In the genomic region with DNA sequence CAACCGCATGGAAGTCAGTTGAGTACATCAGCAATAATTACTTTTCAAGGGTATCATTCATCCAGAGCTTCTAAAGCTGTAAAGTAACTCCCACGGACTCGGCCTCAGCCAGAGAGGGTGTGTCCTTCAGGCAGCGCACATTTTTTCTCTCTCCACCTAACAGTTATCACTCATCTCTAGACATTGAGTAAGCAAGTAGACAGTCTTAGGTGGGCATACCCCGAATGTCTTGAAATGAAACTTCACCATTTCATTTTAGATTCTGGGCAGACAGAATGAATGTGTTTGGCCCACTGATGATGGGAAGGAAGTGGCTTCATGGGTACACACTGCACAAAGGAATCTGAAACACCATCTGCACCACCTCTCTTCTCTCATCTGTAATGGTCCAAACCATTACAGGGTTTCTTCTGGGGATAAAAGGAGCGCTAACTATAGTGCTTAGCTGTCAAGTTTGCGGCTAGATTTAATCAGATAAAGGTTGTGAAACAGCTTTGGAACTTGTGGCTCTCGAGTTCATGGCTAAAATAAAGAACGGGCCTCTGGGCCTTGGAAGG, we compare ENCODE assay signal across 9 mouse cellular contexts. TPM values are rescaled to one million over a fixed set of nuclear protein-coding genes. Genes with fewer than 3 reads are reported as not detected.
DNase-seq lines count a peak whose midpoint lies in the region; ATAC-seq and TF ChIP-seq lines count a peak whose summit lies in the region.
"Had no signal": no experiment of that assay in that cellular context is flagged by ENCODE, and none has a peak within 500 bp of the region (broad histone marks: within the 10 kb centered on the region; RNA-seq: fewer than 3 reads in every experiment).

No protein-coding gene starts in this region.

- H3K4me3 ChIP-seq in lung, embryonic 16.5 days (ENCODE audit: low read length) = peak overlapping the region; percentile 84
- peak overlapping the region; percentile 70 for H3K4me3 ChIP-seq in heart, embryonic 15.5 days
- peak overlapping the region; percentile 68 for H3K4me3 ChIP-seq in liver, embryonic 16.5 days (ENCODE audit: low read depth, low read length)

- ATAC-seq in lung, embryonic 16.5 days (ENCODE audit: low read depth) = peak; percentile 49
- no peak for ATAC-seq in heart, embryonic 15.5 days (replicated peaks; ENCODE audit: insufficient number of reproducible peaks, insufficient read depth, low FRiP score, low read depth)
- ATAC-seq in liver, embryonic 16.5 days (ENCODE audit: low read depth) = no peak

- no peak for DNase-seq in lung, postnatal 25 days (ENCODE audit: low spot score)
- peak; percentile 64 for DNase-seq in brain, embryonic 14.5 days (ENCODE audit: low read depth)
- DNase-seq in ovary, postnatal 14 days (ENCODE audit: low spot score) = no peak
- no peak for DNase-seq in ovary, postnatal 36 days (ENCODE audit: low spot score)
- no peak for DNase-seq in cerebellum, adult 11 months

- peak overlapping the region; percentile 93 for H3K27ac ChIP-seq in lung, embryonic 16.5 days (ENCODE audit: low read length)
- peak overlapping the region; percentile 89 for H3K27ac ChIP-seq in heart, embryonic 15.5 days
- no peak overlapping the region for H3K27ac ChIP-seq in liver, embryonic 16.5 days (ENCODE audit: low read length)
- H3K27ac ChIP-seq: macrophage had no signal

- peaks cover 13% of the 10 kb centered on the region for H3K4me1 ChIP-seq in lung, embryonic 16.5 days (replicated peaks; ENCODE audit: control insufficient read depth, insufficient read depth, low read length)
- H3K4me1 ChIP-seq in heart, embryonic 15.5 days (replicated peaks) = peaks cover 7% of the 10 kb centered on the region; the same call in 1 of the 2 replicates
- H3K4me1 ChIP-seq in liver, embryonic 16.5 days (ENCODE audit: control insufficient read depth, low read depth, low read length) = peaks cover 2% of the 10 kb centered on the region; the same call in 1 of the 2 replicates

- peak overlapping the region; percentile 88 for H3K9ac ChIP-seq in lung, embryonic 16.5 days (ENCODE audit: low read length)
- H3K9ac ChIP-seq in heart, embryonic 15.5 days = peak overlapping the region; percentile 68
- H3K9ac ChIP-seq in liver, embryonic 16.5 days (ENCODE audit: low read depth, low read length) = no peak overlapping the region

- H3K27me3 ChIP-seq in lung, embryonic 16.5 days (ENCODE audit: control insufficient read depth, insufficient read depth, low read depth, low read length) = no peaks in the 10 kb centered on the region
- H3K27me3 ChIP-seq in heart, embryonic 15.5 days = no peaks in the 10 kb centered on the region
- H3K27me3 ChIP-seq in liver, embryonic 16.5 days (ENCODE audit: control insufficient read depth, insufficient read depth, low read depth, low read length) = peaks cover 6% of the 10 kb centered on the region

- no peaks in the 10 kb centered on the region for H3K9me3 ChIP-seq in lung, embryonic 16.5 days (ENCODE audit: control insufficient read depth, low read length)
- H3K9me3 ChIP-seq in heart, embryonic 15.5 days (replicated peaks) = no peaks in the 10 kb centered on the region
- no peaks in the 10 kb centered on the region for H3K9me3 ChIP-seq in liver, embryonic 16.5 days (replicated peaks; ENCODE audit: control insufficient read depth, low read length)

- no peaks in the 10 kb centered on the region for H3K36me3 ChIP-seq in lung, embryonic 16.5 days (ENCODE audit: control insufficient read depth, insufficient read depth, low read length)
- no peaks in the 10 kb centered on the region for H3K36me3 ChIP-seq in heart, embryonic 15.5 days
- H3K36me3 ChIP-seq in liver, embryonic 16.5 days (ENCODE audit: control insufficient read depth, insufficient read depth) = no peaks in the 10 kb centered on the region

- TF ChIP-seq CTCF in brain, embryonic 14.5 days (IDR thresholded peaks at IDR 0.05; ENCODE audit: borderline replicate concordance, extremely low read depth, insufficient read depth, insufficient read length) = no peak

- peak overlapping the region; percentile 96 for H3K4me2 ChIP-seq in lung, embryonic 16.5 days (ENCODE audit: low read depth, low read length)
- peak overlapping the region; percentile 97 for H3K4me2 ChIP-seq in heart, embryonic 15.5 days
- peak overlapping the region; percentile 88 for H3K4me2 ChIP-seq in liver, embryonic 16.5 days (ENCODE audit: low read depth, low read length)

- no peak for TF ChIP-seq POLR2A in brain, embryonic 14.5 days (IDR thresholded peaks at IDR 0.05; ENCODE audit: borderline replicate concordance, extremely low read depth, insufficient read depth, insufficient read length, poor library complexity, severe bottlenecking)

- WGBS in lung, embryonic 16.5 days = 21% methylated on average over 9 of the region's 9 CpGs
- 37% methylated on average over 9 of the region's 9 CpGs for WGBS in heart, embryonic 15.5 days
- WGBS in liver, embryonic 16.5 days (ENCODE audit: insufficient replicate concordance) = 19% methylated on average over 9 of the region's 9 CpGs

RNA-seq across cellular contexts. Expression of a gene that starts 0.3 kb away (rescaled TPM):
- 15.2 and 17.2 TPM in 2 replicates for polyA plus RNA-seq in lung, embryonic 16.5 days (2015; fragmentation: Nextera tagmentation; extraction: Ambion mirVana)
- 18.5 and 19.5 TPM in 2 replicates for polyA plus RNA-seq in brain, embryonic 14.5 days (2012; rRNA removed)
- polyA plus RNA-seq in heart, embryonic 15.5 days (2015; fragmentation: Nextera tagmentation; extraction: Ambion mirVana) = 7.3 and 11.4 TPM in 2 replicates
- 3.7 and 5.5 TPM in 2 replicates for polyA plus RNA-seq in liver, embryonic 16.5 days (2015; fragmentation: Nextera tagmentation; extraction: Ambion mirVana)
